Comparison of ENCODE assay signal across 14 mouse cellular contexts in the genomic region with DNA sequence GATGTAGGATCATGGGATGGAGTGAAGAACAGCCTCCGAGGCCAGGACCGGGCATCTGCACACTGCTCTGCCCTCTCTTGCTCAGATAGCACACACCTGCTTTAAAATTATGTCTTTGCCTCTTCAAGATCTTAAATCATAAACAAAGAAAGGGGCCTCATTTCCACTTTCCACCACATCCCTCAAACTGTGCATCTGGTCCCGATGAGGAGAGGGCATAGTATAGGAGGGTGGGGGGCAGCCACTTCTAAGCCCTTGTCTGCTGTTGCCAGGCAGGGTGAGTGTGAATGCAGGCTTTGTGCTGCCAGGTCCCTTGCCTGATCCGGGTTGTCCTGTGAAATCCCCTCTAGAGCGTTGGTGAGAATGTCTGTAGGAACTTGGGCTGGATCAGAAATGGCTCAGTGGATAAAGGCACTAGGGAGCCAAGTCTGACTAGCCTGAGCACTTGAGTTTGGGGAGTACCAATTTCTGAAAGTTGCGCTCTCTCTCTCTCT. TPM values are rescaled to one million over a fixed set of nuclear protein-coding genes. Genes with fewer than 3 reads are reported as not detected.
DNase-seq lines count a peak whose midpoint lies in the region; ATAC-seq and TF ChIP-seq lines count a peak whose summit lies in the region.
"Had no signal": no experiment of that assay in that cellular context is flagged by ENCODE, and none has a peak within 500 bp of the region (broad histone marks: within the 10 kb centered on the region; RNA-seq: fewer than 3 reads in every experiment).

No protein-coding gene starts in this region.

- H3K27me3 ChIP-seq in liver, postnatal 0 days (ENCODE audit: insufficient read depth, low read length), result peaks cover 5% of the 10 kb centered on the region; the same call in 1 of the 2 replicates
- H3K27me3 ChIP-seq in liver, embryonic 12.5 days (replicated peaks), result peaks cover 75% of the 10 kb centered on the region
- no peaks in the 10 kb centered on the region for H3K27me3 ChIP-seq in forebrain, embryonic 16.5 days (replicated peaks; ENCODE audit: control insufficient read depth, insufficient read depth, low read length)
- no peaks in the 10 kb centered on the region for H3K27me3 ChIP-seq in limb, embryonic 12.5 days
- H3K27me3 ChIP-seq in neural tube, embryonic 13.5 days, result no peaks in the 10 kb centered on the region
- H3K27me3 ChIP-seq: embryonic facial prominence, embryonic 15.5 days had no signal

- no peaks in the 10 kb centered on the region for H3K9me3 ChIP-seq in liver, postnatal 0 days (ENCODE audit: low read length)
- H3K9me3 ChIP-seq in liver, embryonic 12.5 days (replicated peaks), result no peaks in the 10 kb centered on the region
- H3K9me3 ChIP-seq in forebrain, embryonic 16.5 days (ENCODE audit: control insufficient read depth, low read length), result no peaks in the 10 kb centered on the region
- no peaks in the 10 kb centered on the region for H3K9me3 ChIP-seq in limb, embryonic 12.5 days
- H3K9me3 ChIP-seq in neural tube, embryonic 13.5 days, result no peaks in the 10 kb centered on the region
- H3K9me3 ChIP-seq: embryonic facial prominence, embryonic 15.5 days; megakaryocyte, embryonic 14.5 days had no signal

- peaks cover 23% of the 10 kb centered on the region for H3K4me1 ChIP-seq in liver, postnatal 0 days (ENCODE audit: insufficient read depth)
- peaks cover 28% of the 10 kb centered on the region for H3K4me1 ChIP-seq in liver, embryonic 12.5 days
- H3K4me1 ChIP-seq in forebrain, embryonic 16.5 days (replicated peaks; ENCODE audit: control insufficient read depth, insufficient read depth, low read length), result peaks cover 61% of the 10 kb centered on the region
- peaks cover 58% of the 10 kb centered on the region for H3K4me1 ChIP-seq in limb, embryonic 12.5 days (replicated peaks)
- H3K4me1 ChIP-seq in neural tube, embryonic 13.5 days (replicated peaks), result peaks cover 80% of the 10 kb centered on the region

- H3K4me2 ChIP-seq in liver, postnatal 0 days (ENCODE audit: low read depth, low read length), result peak overlapping the region; percentile 32
- no peak overlapping the region for H3K4me2 ChIP-seq in liver, embryonic 12.5 days
- H3K4me2 ChIP-seq in forebrain, embryonic 16.5 days (ENCODE audit: low read length), result peak overlapping the region; percentile 86
- peak overlapping the region; percentile 91 for H3K4me2 ChIP-seq in limb, embryonic 12.5 days
- peak overlapping the region; percentile 91 for H3K4me2 ChIP-seq in neural tube, embryonic 13.5 days
- H3K4me2 ChIP-seq: embryonic facial prominence, embryonic 15.5 days had no signal

- WGBS in liver, postnatal 0 days (ENCODE audit: insufficient replicate concordance), result 78% methylated on average over 6 of the region's 6 CpGs
- 73% methylated on average over 6 of the region's 6 CpGs for WGBS in liver, embryonic 12.5 days (ENCODE audit: insufficient replicate concordance)
- WGBS in forebrain, embryonic 16.5 days, result 14% methylated on average over 6 of the region's 6 CpGs
- WGBS in limb, embryonic 12.5 days, result 43% methylated on average over 6 of the region's 6 CpGs
- 25% methylated on average over 6 of the region's 6 CpGs for WGBS in neural tube, embryonic 13.5 days

- no peak overlapping the region for H3K27ac ChIP-seq in liver, postnatal 0 days (ENCODE audit: low read depth)
- H3K27ac ChIP-seq in liver, embryonic 12.5 days, result no peak overlapping the region
- H3K27ac ChIP-seq in forebrain, embryonic 16.5 days (ENCODE audit: low read length), result peak overlapping the region; percentile 88
- H3K27ac ChIP-seq in limb, embryonic 12.5 days, result no peak overlapping the region
- H3K27ac ChIP-seq in neural tube, embryonic 13.5 days (replicated peaks), result peak overlapping the region; percentile 100
- H3K27ac ChIP-seq: embryonic facial prominence, embryonic 15.5 days had no signal

- no peak overlapping the region for H3K4me3 ChIP-seq in liver, postnatal 0 days (ENCODE audit: low read depth, low read length)
- H3K4me3 ChIP-seq in liver, embryonic 12.5 days, result no peak overlapping the region
- H3K4me3 ChIP-seq in forebrain, embryonic 16.5 days (replicated peaks; ENCODE audit: low read length), result peak overlapping the region; percentile 86
- no peak overlapping the region for H3K4me3 ChIP-seq in limb, embryonic 12.5 days (replicated peaks)
- H3K4me3 ChIP-seq in neural tube, embryonic 13.5 days, result peak overlapping the region; percentile 94
- H3K4me3 ChIP-seq: embryonic facial prominence, embryonic 15.5 days; megakaryocyte, embryonic 14.5 days had no signal

- no peak overlapping the region for H3K9ac ChIP-seq in liver, postnatal 0 days (replicated peaks)
- no peak overlapping the region for H3K9ac ChIP-seq in liver, embryonic 12.5 days
- H3K9ac ChIP-seq in forebrain, embryonic 16.5 days (replicated peaks; ENCODE audit: low read depth, low read length), result peak overlapping the region; percentile 51
- H3K9ac ChIP-seq in limb, embryonic 12.5 days (replicated peaks), result no peak overlapping the region
- H3K9ac ChIP-seq in neural tube, embryonic 13.5 days, result peak overlapping the region; percentile 99
- H3K9ac ChIP-seq: embryonic facial prominence, embryonic 15.5 days had no signal

- DNase-seq in liver, postnatal 0 days, result no peak
- DNase-seq in adipocyte (ENCODE audit: low spot score), result no peak
- no peak for DNase-seq in adrenal gland, adult 8-10 months
- no peak for DNase-seq in heart, postnatal 14 days
- DNase-seq: heart, adult 18-20 months; heart, postnatal 36 days; kidney, postnatal 10 days had no signal

- intact Hi-C loops in heart, postnatal 14 days (cut with DNase I), result no loop called here

- TF ChIP-seq EP300 in liver, postnatal 0 days (IDR thresholded peaks at IDR 0.05; ENCODE audit: low read depth), result no peak

- ATAC-seq in liver, postnatal 0 days, result no peak
- ATAC-seq in liver, embryonic 12.5 days, result no peak
- ATAC-seq in forebrain, embryonic 16.5 days, result no peak
- no peak for ATAC-seq in limb, embryonic 12.5 days (ENCODE audit: insufficient number of reproducible peaks, insufficient read depth, low FRiP score, low TSS enrichment, low read depth)
- ATAC-seq in neural tube, embryonic 13.5 days (ENCODE audit: low read depth), result no peak

- TF ChIP-seq CTCF in liver, postnatal 0 days (IDR thresholded peaks at IDR 0.05; ENCODE audit: low read depth), result no peak

- no peaks in the 10 kb centered on the region for H3K36me3 ChIP-seq in liver, postnatal 0 days (replicated peaks; ENCODE audit: insufficient read depth, low read length)
- no peaks in the 10 kb centered on the region for H3K36me3 ChIP-seq in liver, embryonic 12.5 days
- no peaks in the 10 kb centered on the region for H3K36me3 ChIP-seq in forebrain, embryonic 16.5 days (ENCODE audit: control insufficient read depth, insufficient read depth)
- peaks cover 6% of the 10 kb centered on the region for H3K36me3 ChIP-seq in limb, embryonic 12.5 days
- H3K36me3 ChIP-seq in neural tube, embryonic 13.5 days, result no peaks in the 10 kb centered on the region
- H3K36me3 ChIP-seq: embryonic facial prominence, embryonic 15.5 days; G1E had no signal

RNA-seq across cellular contexts. Expression of a gene that starts 3.6 kb away (rescaled TPM):
- 2.7 and 4.3 TPM in 2 replicates for polyA plus RNA-seq in liver, postnatal 0 days (2015; fragmentation: Nextera tagmentation; extraction: Ambion mirVana)
- polyA plus RNA-seq in liver, embryonic 12.5 days (2016; fragmentation: Nextera tagmentation; extraction: Ambion mirVana), result 1.1 and 1.8 TPM in 2 replicates
- polyA plus RNA-seq in forebrain, embryonic 16.5 days (2015; fragmentation: Nextera tagmentation; extraction: Ambion mirVana), result 32.7 and 33.3 TPM in 2 replicates
- polyA plus RNA-seq in limb, embryonic 12.5 days (2016; fragmentation: Nextera tagmentation; extraction: Ambion mirVana), result 13.3 and 14.5 TPM in 2 replicates
- 31.5 and 37.7 TPM in 2 replicates for polyA plus RNA-seq in neural tube, embryonic 13.5 days (2015; fragmentation: Nextera tagmentation; extraction: Ambion mirVana)
- 1 to 10 TPM; 2.8 to 3.3 (median 3.0) TPM for total RNA-seq in adrenal gland, adult 8-10 months (2022)
- 10 to 100 TPM; 11.2 TPM for total RNA-seq in heart, postnatal 14 days (2021)
- polyA plus RNA-seq: G1E had no signal

Comparison
In these comparisons a context has a peak if more than half of its experiments do, and no peak if none do; other contexts are left out.
1. H3K27ac ChIP-seq: peak in forebrain, embryonic 16.5 days (single experiment) and neural tube, embryonic 13.5 days (single experiment); none in liver, postnatal 0 days (single experiment), liver, embryonic 12.5 days (single experiment) and limb, embryonic 12.5 days (single experiment).
2. H3K4me3 ChIP-seq: peak in forebrain, embryonic 16.5 days (single experiment) and neural tube, embryonic 13.5 days (single experiment); none in liver, postnatal 0 days (single experiment), liver, embryonic 12.5 days (single experiment) and limb, embryonic 12.5 days (single experiment).
3. H3K9ac ChIP-seq: peak in forebrain, embryonic 16.5 days (single experiment) and neural tube, embryonic 13.5 days (single experiment); none in liver, postnatal 0 days (single experiment), liver, embryonic 12.5 days (single experiment) and limb, embryonic 12.5 days (single experiment).